Mouse (Mus musculus) spleen, adult 2 months (tissue): Measurements from ENCODE around the gene Gabrr1. TPM values are rescaled to one million over a fixed set of nuclear protein-coding genes. Genes with fewer than 3 reads are reported as not detected.
A peak's percentile ranks its signal among the peaks of the same experiment; 100 is the strongest.

Experiments used
- DNase-seq, 2 experiments: peaks; one replicate each; pipeline versions ENCODE4 v3.0.0 to v3.0.0-alpha.2; 2012 to 2021; ENCODE audit warnings: low spot score in 2 of 2, low read depth in 1 of 2
- H3K27ac ChIP-seq: fragments of 200-500 bp; 2 replicates; pipeline ENCODE4 v1.5.1; 2012; ENCODE audit warnings: low read length, inconsistent platforms; ENCODE audit not compliant: insufficient read depth
- H3K27me3 ChIP-seq: fragments of 200-500 bp; 2 replicates; pipeline ENCODE4 v1.6.1; 2012; ENCODE audit warnings: mild to moderate bottlenecking, moderate library complexity, low read length, inconsistent platforms; ENCODE audit not compliant: control insufficient read depth, insufficient read depth
- H3K36me3 ChIP-seq: fragments of 200-500 bp; 2 replicates; pipeline ENCODE4 v1.6.1; 2012; ENCODE audit warnings: mild to moderate bottlenecking, low read length, inconsistent platforms; ENCODE audit not compliant: control insufficient read depth, insufficient read depth
- H3K4me1 ChIP-seq: fragments of 200-500 bp; 2 replicates; pipeline ENCODE4 v1.6.1; 2011; ENCODE audit warnings: inconsistent platforms; ENCODE audit not compliant: control insufficient read depth, insufficient read depth, insufficient read length
- H3K4me3 ChIP-seq: fragments of 200-500 bp; 2 replicates; pipeline ENCODE4 v1.5.1; 2011; ENCODE audit warnings: mild to moderate bottlenecking, inconsistent platforms; ENCODE audit not compliant: insufficient read depth, insufficient read length; ENCODE audit errors: extremely low read depth
- CTCF ChIP-seq: fragments of 200-500 bp; IDR thresholded peaks from 2 replicates; pipeline ENCODE4 v1.5.1; 2011; ENCODE audit warnings: mild to moderate bottlenecking, inconsistent platforms; ENCODE audit not compliant: insufficient read depth, insufficient read length, insufficient replicate concordance; ENCODE audit errors: extremely low read depth
- POLR2A ChIP-seq: fragments of 200-500 bp; IDR thresholded peaks from 2 replicates; pipeline ENCODE4 v1.6.1; 2011; ENCODE audit warnings: low read depth, low read length, inconsistent platforms
- WGBS: fragments of 180-500 bp; shearing (Covaris S2); methylation state at CpG from one replicate; pipeline ENCODE4 v1.1.7; 2018; 5-methylcytosine and 5-hydroxymethylcytosine counted together
- polyA plus RNA-seq: library from polyadenylated mRNA; depleted of rRNA; stranded (reverse); fragments of >200 nt; gene quantifications from 2 replicates; pipeline ENCODE4 v1.2.3, GENCODE M21; 2012; rRNA removed

Gene Gabrr1
- polyA plus RNA-seq, 1 experiment: not detected

- no peak overlapping the region for H3K4me3 ChIP-seq
- H3K27ac ChIP-seq: no peak overlapping the region
- no peak for TF ChIP-seq CTCF
- no peak for DNase-seq
- H3K36me3 ChIP-seq: no peaks in the 10 kb centered on the region
- 70% methylated on average over 2 of the region's 2 CpGs for WGBS
- peaks cover 5% of the 10 kb centered on the region for H3K4me1 ChIP-seq
- peaks cover 9% of the 10 kb centered on the region for H3K27me3 ChIP-seq
These were observed 75.2 kb downstream of the Gabrr1 start for GRCm38 (mm10) chr4:33207551-33207950.

DNA sequence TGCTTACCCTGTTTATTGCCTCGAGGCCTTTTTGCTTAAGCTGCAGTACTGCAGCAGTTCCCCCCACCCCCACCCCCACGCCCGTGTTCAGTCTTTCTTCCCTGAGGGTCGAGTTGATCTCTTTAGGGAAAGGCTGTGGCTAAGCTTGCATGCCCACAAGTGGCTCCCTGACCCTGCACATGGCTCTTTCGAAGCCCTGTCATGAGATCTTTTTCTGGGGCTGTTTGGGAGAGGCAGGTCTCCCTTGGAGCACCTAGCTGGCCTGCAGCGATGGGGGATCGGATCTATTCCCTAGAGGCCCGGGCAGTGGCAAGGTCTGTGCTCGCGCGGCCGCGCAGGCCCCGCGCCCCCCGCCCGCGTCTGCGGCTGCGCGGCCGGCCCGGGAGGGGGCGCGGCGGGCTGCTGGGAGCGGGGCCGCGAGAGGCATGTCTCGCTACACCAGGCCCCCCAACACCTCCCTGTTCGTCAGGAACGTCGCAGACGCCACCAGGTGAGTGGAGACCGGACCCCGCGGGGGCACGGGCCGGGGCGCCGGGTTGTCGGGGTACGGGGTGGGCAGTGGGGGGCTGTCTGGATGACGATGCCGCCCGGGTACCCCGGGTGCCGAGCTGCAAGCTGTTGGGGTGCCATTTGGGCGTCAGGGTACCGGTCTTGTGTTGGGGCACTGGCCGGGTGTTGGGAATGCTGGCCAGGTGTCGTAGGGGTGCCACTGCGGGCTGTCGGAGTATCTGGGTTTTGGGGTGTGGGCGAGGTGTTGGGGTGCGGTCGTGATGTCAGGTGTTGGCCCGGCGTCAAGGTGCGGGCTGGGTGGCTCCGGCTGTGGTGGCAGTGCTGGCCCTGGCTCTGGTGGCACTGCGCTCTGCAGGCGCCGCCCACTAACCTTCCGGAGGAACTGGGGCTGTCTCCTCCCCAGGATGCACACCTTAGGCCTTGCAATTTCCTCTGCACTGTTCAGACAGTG, 76.8 kb downstream of the Gabrr1 start, which contains the start of gene Srsf12:
Srsf12 (plus strand) TSS at position 111 of the 961 bp plus-strand sequence.
- H3K4me1 ChIP-seq: peaks cover 5% of the 10 kb centered on the region
- peaks cover 9% of the 10 kb centered on the region for H3K27me3 ChIP-seq
- 0 out of 2 replicates have a peak within 1 kb of the TSS, but pooled peaks have one; percentile 41 for H3K27ac ChIP-seq
- peak within 1 kb of the TSS; percentile 57 for H3K4me3 ChIP-seq
- TF ChIP-seq CTCF (no peak), POLR2A (no peak)
- peak in 1 of 2 experiments; percentile 35 for DNase-seq
- no peaks in the 10 kb centered on the region for H3K36me3 ChIP-seq
- 3% methylated on average over 65 of the region's 65 CpGs for WGBS

Other genes starting within 250 kb of the Gabrr1 start
- gene Ankrd6, start 181.7 kb upstream of the Gabrr1 start, polyA plus RNA-seq: 0.21 and 0.32 TPM in 2 replicates
- 1.0 and 1.3 TPM in 2 replicates for gene Rragd, start 149.5 kb upstream of the Gabrr1 start, polyA plus RNA-seq
- 15.0 and 16.3 TPM in 2 replicates for gene Ube2j1, start 101.1 kb upstream of the Gabrr1 start, polyA plus RNA-seq
- gene Gabrr2, start 69.5 kb upstream of the Gabrr1 start, polyA plus RNA-seq: 3.2 and 4.2 TPM in 2 replicates
- gene Pm20d2, start 57.2 kb downstream of the Gabrr1 start, polyA plus RNA-seq: 1.3 TPM in 2 replicates
- 0.30 and 0.40 TPM in 2 replicates for gene Srsf12, start 76.5 kb downstream of the Gabrr1 start, polyA plus RNA-seq
- 64.6 and 174 TPM in 2 replicates for gene Pnrc1, start 157.6 kb downstream of the Gabrr1 start, polyA plus RNA-seq
- gene Rngtt, start 177.8 kb downstream of the Gabrr1 start, polyA plus RNA-seq: 2.0 and 2.4 TPM in 2 replicates